Mouse (Mus musculus) MEL (cell line): ENCODE results near the gene Mrps18a.

Experiments
- CHD1 ChIP-seq: IDR thresholded peaks from 2 replicates; pipeline ENCODE4 v1.6.1; 2012; ENCODE audit warnings: low read depth, mild to moderate bottlenecking, inconsistent platforms, low read length, improper control_type of control experiment
- CHD2 ChIP-seq: IDR thresholded peaks from 2 replicates; pipeline ENCODE4 v1.6.1; 2011; ENCODE audit warnings: low read length, improper control_type of control experiment
- CTCF ChIP-seq, 3 experiments: IDR thresholded peaks in 2 of 3; conservative IDR thresholded peaks in 1 of 3; 2 replicates each; pipeline ENCODE4 v1.5.1; 2011 to 2012; ENCODE audit warnings: low read length in 3 of 3, low read depth in 2 of 3, mild to moderate bottlenecking in 2 of 3, improper control_type of control experiment in 1 of 3, inconsistent platforms in 1 of 3, mixed read lengths in 1 of 3, moderate library complexity in 1 of 3; ENCODE audit not compliant: control insufficient read depth in 1 of 3, insufficient read depth in 1 of 3, poor library complexity in 1 of 3, severe bottlenecking in 1 of 3
- E2F4 ChIP-seq: IDR thresholded peaks from 2 replicates; pipeline ENCODE4 v1.6.1; 2011; ENCODE audit warnings: low read depth, low read length, improper control_type of control experiment, borderline replicate concordance
- EP300 ChIP-seq, 2 experiments: IDR thresholded peaks; 2 replicates each; pipeline ENCODE4 v1.6.1; 2011; ENCODE audit warnings: improper control_type of control experiment in 2 of 2, low read length in 2 of 2, low read depth in 1 of 2, mild to moderate bottlenecking in 1 of 2
- HCFC1 ChIP-seq: IDR thresholded peaks from 2 replicates; pipeline ENCODE4 v1.6.1; 2012; ENCODE audit warnings: low read depth, mild to moderate bottlenecking, inconsistent platforms, low read length, improper control_type of control experiment, moderate library complexity
- MAX ChIP-seq: IDR thresholded peaks from 2 replicates; pipeline ENCODE4 v1.6.1; 2011; ENCODE audit warnings: low read length, improper control_type of control experiment
- MXI1 ChIP-seq: IDR thresholded peaks from 2 replicates; pipeline ENCODE4 v1.6.1; 2011; ENCODE audit warnings: mild to moderate bottlenecking, low read depth, low read length, improper control_type of control experiment
- POLR2A ChIP-seq, 2 experiments: IDR thresholded peaks; 2 replicates each; pipeline ENCODE4 v1.6.1; 2011 to 2012; ENCODE audit warnings: low read length in 2 of 2, mild to moderate bottlenecking in 2 of 2, control low read depth in 1 of 2, improper control_type of control experiment in 1 of 2, low read depth in 1 of 2, moderate library complexity in 1 of 2; ENCODE audit not compliant: control insufficient read depth in 1 of 2, insufficient read depth in 1 of 2, poor library complexity in 1 of 2
- POLR2AphosphoS5 ChIP-seq: IDR thresholded peaks from 2 replicates; pipeline ENCODE4 v1.6.1; 2012; ENCODE audit warnings: low read depth, borderline replicate concordance, mild to moderate bottlenecking, inconsistent platforms, low read length, moderate library complexity, mixed read lengths
- SMC3 ChIP-seq: IDR thresholded peaks from 2 replicates; pipeline ENCODE4 v1.6.1; 2011; ENCODE audit warnings: low read depth, low read length, improper control_type of control experiment
- USF2 ChIP-seq, 2 experiments: IDR thresholded peaks; 2 replicates each; pipeline ENCODE4 v1.6.1; 2011 to 2012; ENCODE audit warnings: improper control_type of control experiment in 2 of 2, low read length in 2 of 2, borderline replicate concordance in 1 of 2, inconsistent platforms in 1 of 2, low read depth in 1 of 2, mild to moderate bottlenecking in 1 of 2; ENCODE audit not compliant: insufficient read depth in 1 of 2

DNA sequence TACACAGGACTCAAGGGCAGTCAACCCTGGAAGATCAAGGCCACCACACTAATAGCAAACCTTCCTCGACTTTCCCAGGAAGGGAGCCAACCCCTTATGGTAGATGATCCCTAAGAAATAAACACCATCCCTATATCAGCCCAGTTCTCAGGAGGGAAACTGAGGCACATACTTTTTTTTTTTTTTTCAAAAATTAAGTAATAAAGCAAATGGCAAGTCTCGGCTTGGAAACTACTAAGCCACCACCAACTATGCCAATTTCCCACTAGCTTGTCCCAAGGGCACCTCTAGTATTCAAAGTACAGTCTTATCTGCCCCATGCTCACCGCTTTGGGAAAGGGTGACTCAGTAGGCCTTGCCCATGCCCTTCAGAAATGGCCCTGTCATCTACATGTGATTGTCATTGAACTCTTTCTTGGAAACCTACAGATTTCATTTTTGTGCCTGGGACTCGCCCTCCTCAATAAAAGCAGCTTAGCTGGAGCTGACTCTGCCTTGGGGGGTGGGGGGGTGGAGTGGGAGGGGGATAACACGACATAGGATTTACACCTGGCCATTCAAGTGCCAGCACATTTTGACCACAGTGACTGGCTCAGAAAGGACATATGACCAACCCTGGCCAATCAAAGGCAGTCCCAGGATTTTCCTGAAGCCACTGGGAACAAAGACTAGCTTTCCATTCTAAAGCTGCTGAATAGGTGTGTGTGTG, 35.1 kb upstream of the Mrps18a start:
- TF ChIP-seq MAX (no peak), CTCF (IDR thresholded peaks at IDR 0.05 in 2 of 3, conservative IDR thresholded peaks at IDR 0.05 in 1 of 3; ENCODE audit: control insufficient read depth in 1 of 3, insufficient read depth in 1 of 3, low read depth in 2 of 3, low read length in 3 of 3, poor library complexity in 1 of 3, severe bottlenecking in 1 of 3) (no peak), POLR2AphosphoS5 (no peak), SMC3 (no peak), USF2 (IDR thresholded peaks at IDR 0.05; ENCODE audit: borderline replicate concordance in 1 of 2, insufficient read depth in 1 of 2, low read depth in 1 of 2, low read length in 2 of 2) (no peak), POLR2A (IDR thresholded peaks at IDR 0.05; ENCODE audit: control insufficient read depth in 1 of 2, insufficient read depth in 1 of 2, low read depth in 1 of 2, low read length in 2 of 2, poor library complexity in 1 of 2) (no peak), HCFC1 (no peak), E2F4 (no peak), CHD1 (no peak), MXI1 (no peak; the same call in 1 of the 2 replicates), EP300 (IDR thresholded peaks at IDR 0.05; ENCODE audit: low read depth in 1 of 2, low read length in 2 of 2) (no peak), CHD2 (no peak)
